Mouse (Mus musculus) embryonic facial prominence, embryonic 10.5 days (tissue): ENCODE data around the gene Vmn2r121. TPM values are rescaled to one million over a fixed set of nuclear protein-coding genes. Genes with fewer than 3 reads are reported as not detected.

ENCODE experiments used
- DNase-seq: peaks from one replicate; pipeline ENCODE4 v3.0.0-alpha.2; 2017; ENCODE audit warnings: low spot score
- H3K27ac ChIP-seq: fragments of 300-500 bp; sonication (generic); replicated peaks from 2 replicates; pipeline ENCODE4 v1.5.1; 2016; ENCODE audit warnings: mild to moderate bottlenecking
- H3K27me3 ChIP-seq: fragments of 300-500 bp; sonication (generic); replicated peaks from 2 replicates; pipeline ENCODE4 v1.6.1; 2016; ENCODE audit warnings: low read depth, mild to moderate bottlenecking; ENCODE audit not compliant: poor library complexity, severe bottlenecking
- H3K36me3 ChIP-seq: fragments of 300-500 bp; sonication (generic); replicated peaks from 2 replicates; pipeline ENCODE4 v1.6.1; 2016; ENCODE audit warnings: mild to moderate bottlenecking, moderate library complexity
- H3K4me1 ChIP-seq: fragments of 300-500 bp; sonication (generic); 2 replicates; pipeline ENCODE4 v1.6.1; 2016
- H3K4me3 ChIP-seq: fragments of 300-500 bp; sonication (generic); 2 replicates; pipeline ENCODE4 v1.5.1; 2016; ENCODE audit warnings: mild to moderate bottlenecking, moderate library complexity
- H3K9me3 ChIP-seq: fragments of 300-500 bp; sonication (generic); 2 replicates; pipeline ENCODE4 v1.6.1; 2016; ENCODE audit warnings: mild to moderate bottlenecking
- WGBS: fragments of 180-500 bp; shearing (Covaris S2); methylation state at CpG from one replicate; pipeline ENCODE4 v1.1.7; 2016; 5-methylcytosine and 5-hydroxymethylcytosine counted together
- polyA plus RNA-seq: library from polyadenylated mRNA; unstranded; fragments of >200 nt; fragmentation: Nextera tagmentation; extraction: Ambion mirVana; gene quantifications from 2 replicates; pipeline ENCODE4 v1.2.1, GENCODE M21; 2016

Vmn2r121 gene
- not detected in 2 replicates for polyA plus RNA-seq

- WGBS: 70% methylated on average over 5 of the region's 5 CpGs
- no peaks in the 10 kb centered on the region for H3K9me3 ChIP-seq
- H3K4me3 ChIP-seq: no peak within 1 kb of the TSS
- H3K4me1 ChIP-seq: no peaks in the 10 kb centered on the region
- no peak for DNase-seq
- no peaks in the 10 kb centered on the region for H3K27me3 ChIP-seq
- no peak within 1 kb of the TSS for H3K27ac ChIP-seq
- no peaks in the 10 kb centered on the region for H3K36me3 ChIP-seq
These were observed at the start of gene Vmn2r121 for GRCm38 (mm10) chrX:124135852-124136251. Gene Vmn2r121, minus strand, starts transcription at chrX:124135952.
